Comparison of ENCODE assay signal across 15 mouse cellular contexts in the genomic region with DNA sequence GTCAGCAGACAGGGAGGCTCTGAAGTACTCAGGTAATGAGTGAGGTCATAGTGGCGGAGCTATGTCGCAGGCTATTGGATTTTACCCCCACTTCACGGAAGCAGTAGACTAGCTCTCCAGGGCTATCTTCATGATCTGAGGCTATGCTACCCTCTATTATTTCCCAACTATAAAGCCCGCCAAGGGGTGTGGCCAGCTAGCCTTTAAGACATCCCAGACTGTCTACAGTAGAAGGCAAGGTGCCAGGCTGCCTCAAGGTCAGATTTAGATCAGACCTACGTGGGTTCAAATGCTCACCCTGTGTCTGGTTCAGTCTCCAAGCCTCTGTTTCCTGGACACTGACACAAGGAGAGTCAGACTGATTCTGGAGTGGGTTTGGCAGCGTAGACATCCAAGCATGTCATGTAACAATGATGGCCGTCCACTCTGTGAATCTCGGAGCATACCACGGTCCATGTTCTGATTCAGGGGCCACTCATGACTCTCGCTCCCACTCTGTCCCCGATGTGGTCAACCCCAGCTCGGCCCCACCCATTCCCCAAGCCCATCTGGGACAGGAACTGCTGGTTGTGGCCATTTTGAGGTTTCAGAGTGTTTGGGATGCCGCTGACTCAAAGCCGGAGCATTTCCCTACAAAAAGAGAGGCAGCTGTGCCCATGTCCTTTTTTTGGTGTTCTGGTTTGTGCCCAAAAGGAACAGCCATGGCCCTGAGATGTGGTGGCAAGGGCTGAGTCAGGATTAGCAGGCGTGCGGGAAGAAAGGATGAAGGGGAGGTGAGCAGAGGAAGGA. TPM values are rescaled to one million over a fixed set of nuclear protein-coding genes. Genes with fewer than 3 reads are reported as not detected.
"Had no signal": no experiment of that assay in that cellular context is flagged by ENCODE, and none has a peak within 500 bp of the region (broad histone marks: within the 10 kb centered on the region; RNA-seq: fewer than 3 reads in every experiment).

No protein-coding gene starts in this region.

- H3K36me3 ChIP-seq: limb, embryonic 15.5 days; liver, embryonic 12.5 days; midbrain, embryonic 13.5 days; neural tube, embryonic 15.5 days had no signal

- DNase-seq: kidney, adult 9 months; kidney, postnatal 10 days; kidney, postnatal 4 days; lung, embryonic 14.5 days; lung, postnatal 10 days; lung, postnatal 4 days; right cerebral cortex, adult 18-20 months; thymus, adult 18-20 months; thymus, postnatal 25 days had no signal

- H3K4me3 ChIP-seq: layer of hippocampus, adult 2 months; limb, embryonic 15.5 days; liver, embryonic 12.5 days; midbrain, embryonic 13.5 days; neural tube, embryonic 15.5 days had no signal

- H3K27me3 ChIP-seq: neural tube, embryonic 15.5 days had no signal

- ATAC-seq: liver, embryonic 12.5 days; midbrain, embryonic 13.5 days had no signal

- H3K4me1 ChIP-seq: midbrain, embryonic 13.5 days had no signal

- H3K9me3 ChIP-seq: limb, embryonic 15.5 days; liver, embryonic 12.5 days; midbrain, embryonic 13.5 days; neural tube, embryonic 15.5 days had no signal

- H3K9ac ChIP-seq: limb, embryonic 15.5 days; liver, embryonic 12.5 days; lung, embryonic 14.5 days; midbrain, embryonic 13.5 days; neural tube, embryonic 15.5 days had no signal

- H3K4me2 ChIP-seq: limb, embryonic 15.5 days; liver, embryonic 12.5 days; lung, embryonic 14.5 days; midbrain, embryonic 13.5 days; neural tube, embryonic 15.5 days had no signal

- H3K27ac ChIP-seq: layer of hippocampus, adult 2 months; limb, embryonic 15.5 days; liver, embryonic 12.5 days; midbrain, embryonic 13.5 days; neural tube, embryonic 15.5 days had no signal

RNA-seq across cellular contexts. Expression of a gene that starts 4.4 kb away (rescaled TPM):
- polyA plus RNA-seq: urinary bladder, adult 2 months had no signal
